9 mouse cellular contexts compared by ENCODE assay signal in genomic region chr11:59300185-59300584, GRCm38 (mm10). TPM values are rescaled to one million over a fixed set of nuclear protein-coding genes. Genes with fewer than 3 reads are reported as not detected.
DNase-seq lines count a peak whose midpoint lies in the region; ATAC-seq and TF ChIP-seq lines count a peak whose summit lies in the region.
"Had no signal": no experiment of that assay in that cellular context is flagged by ENCODE, and none has a peak within 500 bp of the region (broad histone marks: within the 10 kb centered on the region; RNA-seq: fewer than 3 reads in every experiment).

No protein-coding gene starts in this region.

- H3K27me3 ChIP-seq in intestine, postnatal 0 days (replicated peaks; ENCODE audit: control insufficient read depth, insufficient read depth, low read length) = peaks cover 48% of the 10 kb centered on the region
- peaks cover 26% of the 10 kb centered on the region for H3K27me3 ChIP-seq in intestine, embryonic 15.5 days (replicated peaks)

- no peaks in the 10 kb centered on the region for H3K4me1 ChIP-seq in intestine, postnatal 0 days (replicated peaks; ENCODE audit: control insufficient read depth, insufficient read depth, low read length)
- H3K4me1 ChIP-seq in intestine, embryonic 15.5 days (replicated peaks) = no peaks in the 10 kb centered on the region

- no peak overlapping the region for H3K9ac ChIP-seq in intestine, postnatal 0 days (ENCODE audit: low read depth, low read length)
- H3K9ac ChIP-seq in intestine, embryonic 15.5 days = no peak overlapping the region

- no peak for ATAC-seq in intestine, postnatal 0 days
- ATAC-seq in intestine, embryonic 15.5 days = no peak

- H3K4me3 ChIP-seq in intestine, postnatal 0 days (ENCODE audit: low read depth, low read length) = no peak overlapping the region
- no peak overlapping the region for H3K4me3 ChIP-seq in intestine, embryonic 15.5 days (replicated peaks)

- TF ChIP-seq CTCF in intestine, postnatal 0 days (IDR thresholded peaks at IDR 0.05; ENCODE audit: low read depth) = peak; percentile 67

- H3K9me3 ChIP-seq in intestine, postnatal 0 days (ENCODE audit: control insufficient read depth) = no peaks in the 10 kb centered on the region
- no peaks in the 10 kb centered on the region for H3K9me3 ChIP-seq in intestine, embryonic 15.5 days

- no peak overlapping the region for H3K4me2 ChIP-seq in intestine, postnatal 0 days (replicated peaks; ENCODE audit: low read depth)
- no peak overlapping the region for H3K4me2 ChIP-seq in intestine, embryonic 15.5 days (replicated peaks)

- H3K27ac ChIP-seq in intestine, postnatal 0 days (ENCODE audit: low read depth, low read length) = no peak overlapping the region
- H3K27ac ChIP-seq in intestine, embryonic 15.5 days = no peak overlapping the region

- peak; percentile 69 for DNase-seq in 3T3-L1 (ENCODE audit: low read depth, low spot score)
- DNase-seq in B cell, adult 2 months = peak; percentile 22 to 32
- peak; percentile 45 for DNase-seq in induced T-regulatory cell, adult 2 months (ENCODE audit: low read depth)
- no peak for DNase-seq in frontal cortex, postnatal 36 days (ENCODE audit: low spot score in 2 of 2)
- no peak for DNase-seq in right cerebral cortex, postnatal 14 days
- DNase-seq: cerebellum, postnatal 36 days had no signal

- no peaks in the 10 kb centered on the region for H3K36me3 ChIP-seq in intestine, postnatal 0 days (ENCODE audit: control insufficient read depth, insufficient read depth)
- H3K36me3 ChIP-seq in intestine, embryonic 15.5 days = no peaks in the 10 kb centered on the region

- 12% methylated on average over 3 of the region's 3 CpGs for WGBS in intestine, postnatal 0 days
- 21% methylated on average over 3 of the region's 3 CpGs for WGBS in intestine, embryonic 15.5 days

RNA-seq across cellular contexts. Expression of gene Wnt9a, which starts 6.5 kb away (rescaled TPM):
- 2.2 and 2.4 TPM in 2 replicates for polyA plus RNA-seq in intestine, postnatal 0 days (2015; fragmentation: Nextera tagmentation; extraction: Ambion mirVana)
- polyA plus RNA-seq in intestine, embryonic 15.5 days (2015; fragmentation: Nextera tagmentation; extraction: Ambion mirVana) = 3.4 and 4.2 TPM in 2 replicates

RNA-seq across cellular contexts. Expression of gene Wnt3a, which starts 9.6 kb away (rescaled TPM):
- polyA plus RNA-seq in intestine, postnatal 0 days (2015; fragmentation: Nextera tagmentation; extraction: Ambion mirVana) = not detected in 2 replicates
- not detected in 2 replicates for polyA plus RNA-seq in intestine, embryonic 15.5 days (2015; fragmentation: Nextera tagmentation; extraction: Ambion mirVana)
- polyA plus RNA-seq: liver, embryonic 16.5 days had no signal

Comparison
In these comparisons a context has a peak if more than half of its experiments do, and no peak if none do; other contexts are left out.
1. DNase-seq: peak in 3T3-L1 (single experiment), B cell, adult 2 months (2 of 2) and induced T-regulatory cell, adult 2 months (single experiment); none in frontal cortex, postnatal 36 days (0 of 2) and right cerebral cortex, postnatal 14 days (single experiment).